Mouse (Mus musculus) erythroblast, embryonic 14.5 days (primary cell): Measurements from ENCODE around the gene Cdc20b. TPM values are rescaled to one million over a fixed set of nuclear protein-coding genes. Genes with fewer than 3 reads are reported as not detected.

Source experiments
- H3K27me3 ChIP-seq: 2 replicates; pipeline ENCODE4 v1.6.1; 2012; ENCODE audit warnings: inconsistent platforms; ENCODE audit not compliant: control insufficient read depth
- H3K36me3 ChIP-seq: 2 replicates; pipeline ENCODE4 v1.6.1; 2012; ENCODE audit warnings: mild to moderate bottlenecking, inconsistent platforms; ENCODE audit not compliant: control insufficient read depth
- H3K4me1 ChIP-seq: 2 replicates; pipeline ENCODE4 v1.6.1; 2012; ENCODE audit warnings: inconsistent platforms; ENCODE audit not compliant: control insufficient read depth
- H3K4me3 ChIP-seq: replicated peaks from 2 replicates; pipeline ENCODE3; 2012; ENCODE audit warnings: moderate library complexity, mild to moderate bottlenecking, inconsistent platforms
- H3K9me3 ChIP-seq: 2 replicates; pipeline ENCODE4 v1.6.1; 2012; ENCODE audit warnings: low read length, inconsistent platforms, mixed read lengths; ENCODE audit not compliant: control insufficient read depth
- GATA1 ChIP-seq: IDR thresholded peaks from 2 replicates; pipeline ENCODE4 v1.6.1; 2012; ENCODE audit warnings: low read length, inconsistent platforms, mixed read lengths
- TAL1 ChIP-seq: IDR thresholded peaks from 3 replicates; pipeline ENCODE4 v1.6.1; 2012; ENCODE audit warnings: low read length, inconsistent platforms, mixed read lengths
- polyA plus RNA-seq: library from polyadenylated mRNA; stranded (reverse); fragments of >175 nt; gene quantifications from 2 replicates; pipeline ENCODE4 v1.2.3, GENCODE M21; 2012

Cdc20b gene
- not detected in 2 replicates for polyA plus RNA-seq

- Histone ChIP-seq H3K36me3 (no peaks in the 10 kb centered on the region), H3K9me3 (no peaks in the 10 kb centered on the region; the same call in 1 of the 2 replicates), H3K4me3 (peak within 1 kb of the TSS; percentile 67), H3K4me1 (peaks cover 18% of the 10 kb centered on the region), H3K27me3 (peaks cover 85% of the 10 kb centered on the region)
- TF ChIP-seq TAL1: no peak
- TF ChIP-seq GATA1: no peak
Observed at GRCm38 (mm10) chr13:113034950-113035421, at the start of gene Cdc20b. Gene Cdc20b (plus strand): TSS chr13:113035111.

- Histone ChIP-seq H3K27me3 (peaks cover 85% of the 10 kb centered on the region), H3K36me3 (no peaks in the 10 kb centered on the region), H3K4me3 (no peak overlapping the region), H3K4me1 (peaks cover 8% of the 10 kb centered on the region), H3K9me3 (peaks cover 4% of the 10 kb centered on the region; the same call in 1 of the 2 replicates)
- TF ChIP-seq TAL1: no peak
- TF ChIP-seq GATA1: no peak
Observed at GRCm38 (mm10) chr13:112985605-112986450, 49.1 kb upstream of the Cdc20b start.

GRCm38 (mm10) chr13:112986451-112986950 lies 48.4 kb upstream of the Cdc20b start:
- Histone ChIP-seq H3K27me3 (peaks cover 87% of the 10 kb centered on the region), H3K36me3 (no peaks in the 10 kb centered on the region), H3K4me1 (peaks cover 8% of the 10 kb centered on the region), H3K4me3 (no peak overlapping the region), H3K9me3 (peaks cover 4% of the 10 kb centered on the region; the same call in 1 of the 2 replicates)
- no peak for TF ChIP-seq GATA1
- TF ChIP-seq TAL1: no peak

- Histone ChIP-seq H3K36me3 (no peaks in the 10 kb centered on the region), H3K27me3 (peaks cover 87% of the 10 kb centered on the region), H3K4me3 (peak within 1 kb of the TSS; percentile 34), H3K9me3 (peaks cover 4% of the 10 kb centered on the region; the same call in 1 of the 2 replicates), H3K4me1 (peaks cover 8% of the 10 kb centered on the region)
- TF ChIP-seq TAL1: no peak
- TF ChIP-seq GATA1: no peak
Observed at GRCm38 (mm10) chr13:112987532-112987943, 47.4 kb upstream of the Cdc20b start, which contains the start of gene Ccno. Gene Ccno (plus strand): TSS chr13:112987802.

- Histone ChIP-seq H3K9me3 (peaks cover 4% of the 10 kb centered on the region; the same call in 1 of the 2 replicates), H3K4me1 (peaks cover 8% of the 10 kb centered on the region), H3K4me3 (peak overlapping the region; percentile 34), H3K27me3 (peaks cover 89% of the 10 kb centered on the region), H3K36me3 (no peaks in the 10 kb centered on the region)
- TF ChIP-seq TAL1 (no peak), GATA1 (no peak)
Observed at GRCm38 (mm10) chr13:112987991-112988390, 46.9 kb upstream of the Cdc20b start.

GRCm38 (mm10) chr13:112988866-112989265 lies 46.0 kb upstream of the Cdc20b start:
- peaks cover 93% of the 10 kb centered on the region for H3K27me3 ChIP-seq
- no peak for TF ChIP-seq TAL1
- no peak for TF ChIP-seq GATA1
- H3K4me3 ChIP-seq: no peak overlapping the region
- H3K36me3 ChIP-seq: no peaks in the 10 kb centered on the region
- peaks cover 13% of the 10 kb centered on the region for H3K4me1 ChIP-seq
- H3K9me3 ChIP-seq: peaks cover 8% of the 10 kb centered on the region; the same call in 1 of the 2 replicates

- Histone ChIP-seq H3K4me1 (peaks cover 17% of the 10 kb centered on the region), H3K4me3 (no peak overlapping the region), H3K36me3 (no peaks in the 10 kb centered on the region), H3K9me3 (peaks cover 12% of the 10 kb centered on the region; the same call in 1 of the 2 replicates), H3K27me3 (peaks cover 94% of the 10 kb centered on the region)
- no peak for TF ChIP-seq GATA1
- no peak for TF ChIP-seq TAL1
Observed at GRCm38 (mm10) chr13:112989541-112989940, 45.4 kb upstream of the Cdc20b start.

- peaks cover 12% of the 10 kb centered on the region; the same call in 1 of the 2 replicates for H3K9me3 ChIP-seq
- H3K4me3 ChIP-seq: no peak overlapping the region
- peaks cover 97% of the 10 kb centered on the region for H3K27me3 ChIP-seq
- TF ChIP-seq TAL1: no peak
- no peaks in the 10 kb centered on the region for H3K36me3 ChIP-seq
- H3K4me1 ChIP-seq: peaks cover 17% of the 10 kb centered on the region
Observed at GRCm38 (mm10) chr13:112990346-112990745, 44.6 kb upstream of the Cdc20b start.

- Histone ChIP-seq H3K4me3 (no peak within 1 kb of the TSS), H3K27me3 (peaks cover 96% of the 10 kb centered on the region)
- TF ChIP-seq GATA1: no peak
- no peak for TF ChIP-seq TAL1
Observed at GRCm38 (mm10) chr13:112993531-112994152, 41.3 kb upstream of the Cdc20b start, which contains the start of gene Mcidas. Gene Mcidas (plus strand): TSS chr13:112993845.

More at GRCm38 (mm10) chr13:112993531-112994152, 41.3 kb upstream of the Cdc20b start, which contains the start of gene Mcidas:
- Histone ChIP-seq H3K9me3 (peaks cover 9% of the 10 kb centered on the region; the same call in 1 of the 2 replicates), H3K36me3 (no peaks in the 10 kb centered on the region), H3K4me1 (peaks cover 9% of the 10 kb centered on the region)
